Mouse (Mus musculus): ENCODE measurements around the gene Shank2. TPM values are rescaled to one million over a fixed set of nuclear protein-coding genes. Genes with fewer than 3 reads are reported as not detected.

Gene Shank2
- total RNA-seq (2014; rRNA removed) (32.5 and 32.6 TPM in 2 replicates), polyA plus RNA-seq (2015; fragmentation: Nextera tagmentation; extraction: Ambion mirVana) (7.7 and 9.3 TPM in 2 replicates)

GRCm38 (mm10) chr7:144001628-144002027, at the start of gene Shank2:
Shank2 (plus strand) TSS chr7:144001928.
- ATAC-seq (ENCODE audit: low FRiP score) (no peak), DNase-seq (ENCODE audit: low spot score) (no peak)
- 87% methylated on average over 3 of the region's 3 CpGs for WGBS
- H3K27ac ChIP-seq (ENCODE audit: low read depth, low read length), result no peak within 1 kb of the TSS
- no peaks in the 10 kb centered on the region for H3K27me3 ChIP-seq (ENCODE audit: insufficient read depth, low read length)
- no peaks in the 10 kb centered on the region for H3K36me3 ChIP-seq (ENCODE audit: insufficient read depth, low read length)
- H3K4me2 ChIP-seq (ENCODE audit: low read depth, low read length, poor library complexity, severe bottlenecking), result no peak within 1 kb of the TSS
- 0 out of 2 replicates have a peak, but pooled peaks cover 3% of the 10 kb centered on the region for H3K9me3 ChIP-seq (ENCODE audit: low read length)
- H3K4me3 ChIP-seq (ENCODE audit: low read depth, low read length), result no peak within 1 kb of the TSS
- no peaks in the 10 kb centered on the region for H3K4me1 ChIP-seq (ENCODE audit: insufficient read depth, low read length)
- H3K9ac ChIP-seq (replicated peaks; ENCODE audit: low read length, poor library complexity, severe bottlenecking), result no peak within 1 kb of the TSS
- TF ChIP-seq CTCF (IDR thresholded peaks at IDR 0.05), result no peak

- no peaks in the 10 kb centered on the region for H3K27me3 ChIP-seq (ENCODE audit: insufficient read depth, low read length)
- WGBS, result 75% methylated on average over 3 of the region's 3 CpGs
- no peaks in the 10 kb centered on the region for H3K36me3 ChIP-seq (ENCODE audit: insufficient read depth, low read length)
- H3K27ac ChIP-seq (ENCODE audit: low read depth, low read length), result no peak overlapping the region
- H3K4me1 ChIP-seq (ENCODE audit: insufficient read depth, low read length), result no peaks in the 10 kb centered on the region
- TF ChIP-seq CTCF (IDR thresholded peaks at IDR 0.05), result no peak
- H3K9ac ChIP-seq (replicated peaks; ENCODE audit: low read length, poor library complexity, severe bottlenecking), result no peak overlapping the region
- DNase-seq (ENCODE audit: low spot score), result no peak
- ATAC-seq (ENCODE audit: low FRiP score), result no peak
- H3K9me3 ChIP-seq (ENCODE audit: low read length), result no peaks in the 10 kb centered on the region
- no peak overlapping the region for H3K4me3 ChIP-seq (ENCODE audit: low read depth, low read length)
- H3K4me2 ChIP-seq (ENCODE audit: low read depth, low read length, poor library complexity, severe bottlenecking), result no peak overlapping the region
Observed at GRCm38 (mm10) chr7:143952130-143952529, 49.6 kb upstream of the Shank2 start.

DNA sequence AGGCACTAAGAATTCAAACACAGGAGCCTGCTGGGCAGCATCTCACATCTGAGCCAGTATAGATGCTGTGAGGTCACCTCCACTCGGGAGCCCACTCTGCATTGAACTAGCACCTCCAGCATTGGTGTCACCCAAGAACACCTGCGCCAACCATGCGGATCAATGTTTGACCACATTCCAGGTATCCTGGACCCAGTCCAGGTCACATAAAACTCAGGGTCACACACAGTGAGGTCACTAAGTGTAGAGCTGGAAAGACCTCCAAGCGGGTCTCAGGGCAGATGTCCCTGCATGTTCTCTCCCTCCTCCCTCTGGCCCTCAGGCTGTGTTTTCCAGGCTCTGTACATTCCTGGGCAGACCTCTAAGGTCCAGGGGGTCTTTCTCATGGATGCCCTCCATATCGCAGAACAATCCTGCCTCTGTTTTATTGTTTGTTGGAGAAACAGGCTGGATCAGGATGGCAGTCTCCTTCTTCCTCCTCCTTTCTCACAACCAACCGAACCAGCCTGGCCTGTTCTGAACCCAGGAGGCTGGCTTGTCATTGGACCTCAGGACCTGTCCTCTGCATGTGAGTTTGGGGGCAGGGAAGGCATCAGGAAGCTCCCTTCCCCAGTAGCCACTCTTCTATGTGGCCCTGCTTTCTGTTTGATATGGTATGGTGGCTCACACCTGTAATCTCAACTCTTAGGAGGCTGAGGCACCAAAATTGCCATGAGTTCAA, 45.0 kb upstream of the Shank2 start:
- no peaks in the 10 kb centered on the region for H3K36me3 ChIP-seq (ENCODE audit: insufficient read depth, low read length)
- 89% methylated on average over 6 of the region's 6 CpGs for WGBS
- no peak for TF ChIP-seq CTCF (IDR thresholded peaks at IDR 0.05)

DNA sequence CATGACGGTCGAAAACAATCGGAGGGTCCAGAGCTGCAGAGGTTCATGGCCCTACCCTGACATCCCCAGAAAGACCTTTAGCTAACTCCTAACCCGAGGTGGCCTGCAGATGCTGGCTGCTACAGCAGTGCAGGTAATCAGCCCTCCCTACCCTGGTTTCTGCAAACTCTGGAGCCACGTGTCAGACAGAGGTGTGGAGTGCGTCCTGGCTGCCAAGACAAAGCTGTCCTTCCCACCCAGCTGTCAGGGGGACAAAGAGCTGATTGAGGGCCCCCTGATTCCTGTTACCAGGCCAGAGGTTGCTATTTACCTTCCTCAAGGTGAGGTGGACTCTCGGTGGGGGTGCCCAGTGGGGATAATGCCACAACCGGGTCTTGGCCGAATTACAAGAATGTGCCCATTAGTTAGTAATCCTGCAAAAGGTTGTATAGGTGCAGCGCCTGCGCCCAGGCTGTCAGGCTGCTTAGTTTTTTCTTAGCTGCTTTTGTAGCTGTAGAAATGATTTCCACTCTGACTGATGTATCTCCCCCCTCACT, 43.6 kb upstream of the Shank2 start:
- no peak for TF ChIP-seq CTCF (IDR thresholded peaks at IDR 0.05)
- H3K9ac ChIP-seq (replicated peaks; ENCODE audit: low read length, poor library complexity, severe bottlenecking), result no peak overlapping the region
- no peak for DNase-seq (ENCODE audit: low spot score)
- WGBS, result 65% methylated on average over 11 of the region's 11 CpGs
- H3K9me3 ChIP-seq (ENCODE audit: low read length), result no peaks in the 10 kb centered on the region
- H3K4me2 ChIP-seq (ENCODE audit: low read depth, low read length, poor library complexity, severe bottlenecking), result no peak overlapping the region
- H3K4me1 ChIP-seq (ENCODE audit: insufficient read depth, low read length), result no peaks in the 10 kb centered on the region
- no peaks in the 10 kb centered on the region for H3K36me3 ChIP-seq (ENCODE audit: insufficient read depth, low read length)
- H3K4me3 ChIP-seq (ENCODE audit: low read depth, low read length), result no peak overlapping the region
- no peak overlapping the region for H3K27ac ChIP-seq (ENCODE audit: low read depth, low read length)
- H3K27me3 ChIP-seq (ENCODE audit: insufficient read depth, low read length), result no peaks in the 10 kb centered on the region
- no peak for ATAC-seq (ENCODE audit: low FRiP score)

More for the DNA sequence above, 45.0 kb upstream of the Shank2 start:
- ATAC-seq (ENCODE audit: low FRiP score) (no peak), DNase-seq (ENCODE audit: low spot score) (no peak)
- Histone ChIP-seq H3K4me1 (ENCODE audit: insufficient read depth, low read length) (no peaks in the 10 kb centered on the region), H3K4me3 (ENCODE audit: low read depth, low read length) (no peak overlapping the region), H3K9ac (replicated peaks; ENCODE audit: low read length, poor library complexity, severe bottlenecking) (no peak overlapping the region), H3K4me2 (ENCODE audit: low read depth, low read length, poor library complexity, severe bottlenecking) (no peak overlapping the region), H3K27ac (ENCODE audit: low read depth, low read length) (no peak overlapping the region), H3K9me3 (ENCODE audit: low read length) (no peaks in the 10 kb centered on the region), H3K27me3 (ENCODE audit: insufficient read depth, low read length) (no peaks in the 10 kb centered on the region)

- Histone ChIP-seq H3K27ac (ENCODE audit: low read depth, low read length) (no peak overlapping the region), H3K27me3 (ENCODE audit: insufficient read depth, low read length) (no peaks in the 10 kb centered on the region)
- no peak for ATAC-seq (ENCODE audit: low FRiP score)
Observed at GRCm38 (mm10) chr7:143963813-143964212, 37.9 kb upstream of the Shank2 start.

DNA sequence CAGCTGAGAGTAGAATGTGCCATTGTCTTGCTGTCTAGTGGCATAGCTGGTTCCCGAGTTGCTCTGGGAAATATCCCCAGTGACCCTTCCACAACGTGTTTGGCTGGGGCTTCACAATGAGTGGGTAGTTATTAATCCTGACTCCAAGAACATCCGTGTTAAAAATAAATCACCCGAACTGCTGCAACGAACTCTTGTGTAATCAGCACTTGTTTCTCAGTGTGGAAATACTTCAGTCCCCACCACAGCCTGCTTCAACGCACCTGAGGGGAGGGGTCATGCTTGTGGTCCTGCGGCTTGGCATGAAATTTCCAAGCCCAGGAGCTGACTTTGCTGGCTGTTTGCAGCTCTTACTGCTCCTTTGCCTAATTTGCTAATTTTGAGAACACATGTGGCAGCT, 35.1 kb upstream of the Shank2 start:
- Histone ChIP-seq H3K9ac (replicated peaks; ENCODE audit: low read length, poor library complexity, severe bottlenecking) (no peak overlapping the region), H3K4me2 (ENCODE audit: low read depth, low read length, poor library complexity, severe bottlenecking) (no peak overlapping the region), H3K4me1 (ENCODE audit: insufficient read depth, low read length) (no peaks in the 10 kb centered on the region), H3K36me3 (ENCODE audit: insufficient read depth, low read length) (no peaks in the 10 kb centered on the region), H3K27me3 (ENCODE audit: insufficient read depth, low read length) (no peaks in the 10 kb centered on the region), H3K27ac (ENCODE audit: low read depth, low read length) (no peak overlapping the region), H3K9me3 (ENCODE audit: low read length) (no peaks in the 10 kb centered on the region), H3K4me3 (ENCODE audit: low read depth, low read length) (no peak overlapping the region)
- TF ChIP-seq CTCF (IDR thresholded peaks at IDR 0.05), result no peak
- WGBS, result 81% methylated on average over 7 of the region's 7 CpGs
- no peak for ATAC-seq (ENCODE audit: low FRiP score)
- no peak for DNase-seq (ENCODE audit: low spot score)

More at GRCm38 (mm10) chr7:143963813-143964212, 37.9 kb upstream of the Shank2 start:
- Histone ChIP-seq H3K4me2 (ENCODE audit: low read depth, low read length, poor library complexity, severe bottlenecking) (no peak overlapping the region), H3K9me3 (ENCODE audit: low read length) (no peaks in the 10 kb centered on the region), H3K9ac (replicated peaks; ENCODE audit: low read length, poor library complexity, severe bottlenecking) (no peak overlapping the region), H3K4me3 (ENCODE audit: low read depth, low read length) (no peak overlapping the region), H3K36me3 (ENCODE audit: insufficient read depth, low read length) (no peaks in the 10 kb centered on the region), H3K4me1 (ENCODE audit: insufficient read depth, low read length) (no peaks in the 10 kb centered on the region)
- WGBS, result 75% methylated on average over 5 of the region's 5 CpGs
- DNase-seq (ENCODE audit: low spot score), result no peak
- TF ChIP-seq CTCF (IDR thresholded peaks at IDR 0.05), result no peak; the same call in 1 of the 2 replicates
